Mouse (Mus musculus) midbrain, postnatal 0 days (tissue): Measurements from ENCODE around the gene Npw. TPM values are rescaled to one million over a fixed set of nuclear protein-coding genes. Genes with fewer than 3 reads are reported as not detected.
"Not testable (repeated sequence)": the region's sequence is repeated elsewhere in the genome, so short reads cannot be mapped to it uniquely, and the experiment has no call there.

Source experiments
- ATAC-seq: fragments of 200-750 bp; cut with Nextera tagmentation; 2 replicates; pipeline ENCODE4 v1.8.0; 2017; ENCODE audit warnings: moderate number of reproducible peaks, mild to moderate bottlenecking, moderate TSS enrichment, moderate library complexity; ENCODE audit not compliant: low FRiP score
- DNase-seq: peaks from one replicate; pipeline ENCODE4 v3.0.0-alpha.2; 2015; ENCODE audit warnings: low spot score
- H3K27ac ChIP-seq: fragments of 300-500 bp; sonication (generic); 2 replicates; pipeline ENCODE4 v1.5.1; 2014; ENCODE audit warnings: low read depth, mild to moderate bottlenecking, low read length, mixed read lengths
- H3K27me3 ChIP-seq: fragments of 300-500 bp; sonication (generic); 2 replicates; pipeline ENCODE4 v1.6.1; 2014; ENCODE audit warnings: low read length, control low read depth, mixed read lengths; ENCODE audit not compliant: insufficient read depth
- H3K36me3 ChIP-seq: fragments of 300-500 bp; sonication (generic); 2 replicates; pipeline ENCODE4 v1.6.1; 2014; ENCODE audit warnings: low read length, control low read depth, mixed read lengths; ENCODE audit not compliant: insufficient read depth
- H3K4me1 ChIP-seq: fragments of 300-500 bp; sonication (generic); 2 replicates; pipeline ENCODE4 v1.6.1; 2014; ENCODE audit warnings: mild to moderate bottlenecking, control low read depth, antibody characterized with exemption, low read length, mixed read lengths; ENCODE audit not compliant: insufficient read depth
- H3K4me2 ChIP-seq: fragments of 300-500 bp; sonication (generic); 2 replicates; pipeline ENCODE4 v1.6.1; 2014; ENCODE audit warnings: low read depth, mild to moderate bottlenecking, low read length, mixed read lengths; ENCODE audit not compliant: poor library complexity, severe bottlenecking
- H3K4me3 ChIP-seq: fragments of 300-500 bp; sonication (generic); 2 replicates; pipeline ENCODE4 v1.5.1; 2014; ENCODE audit warnings: low read depth, mild to moderate bottlenecking, low read length, moderate library complexity
- H3K9ac ChIP-seq: fragments of 300-500 bp; sonication (generic); replicated peaks from 2 replicates; pipeline ENCODE4 v1.6.1; 2014; ENCODE audit warnings: mild to moderate bottlenecking, low read length, moderate library complexity, mixed read lengths; ENCODE audit not compliant: poor library complexity, severe bottlenecking
- H3K9me3 ChIP-seq: fragments of 300-500 bp; sonication (generic); 2 replicates; pipeline ENCODE4 v1.6.1; 2016; ENCODE audit warnings: low read length, control low read depth
- CTCF ChIP-seq: IDR thresholded peaks from 2 replicates; pipeline ENCODE4 v1.5.1; 2016; ENCODE audit warnings: antibody characterized with exemption, mild to moderate bottlenecking
- WGBS: fragments of 180-500 bp; shearing (Covaris S2); extraction: QIAGEN DNeasy Blood & Tissue Kit; methylation state at CpG from one replicate; pipeline ENCODE4 v1.1.7; 2014; 5-methylcytosine and 5-hydroxymethylcytosine counted together
- polyA plus RNA-seq: library from polyadenylated mRNA; unstranded; fragments of >200 nt; fragmentation: Nextera tagmentation; extraction: Ambion mirVana; gene quantifications from 2 replicates; pipeline ENCODE4 v1.2.1, GENCODE M21; 2015
- total RNA-seq: library from RNA; depleted of rRNA; stranded (reverse); fragments of >200 nt; gene quantifications from 2 replicates; pipeline ENCODE4 v1.2.3, GENCODE M21; 2014

The Npw gene
- total and polyA plus RNA-seq, 2 experiments from 2014 or later, result 0.86 TPM; not detected in 1

GRCm38 (mm10) chr17:24667416-24667815 is 9.2 kb upstream of the Npw start:
- Histone ChIP-seq H3K27ac (no peak overlapping the region), H3K4me2 (no peak overlapping the region), H3K9ac (no peak overlapping the region), H3K4me1 (peaks cover 15% of the 10 kb centered on the region; the same call in 1 of the 2 replicates), H3K9me3 (no peaks in the 10 kb centered on the region), H3K36me3 (no peaks in the 10 kb centered on the region), H3K27me3 (no peaks in the 10 kb centered on the region), H3K4me3 (no peak overlapping the region)
- 29% methylated on average over 6 of the region's 6 CpGs for WGBS
- ATAC-seq, result no peak
- TF ChIP-seq CTCF, result peak; percentile 81
- DNase-seq, result peak; percentile 69

DNA sequence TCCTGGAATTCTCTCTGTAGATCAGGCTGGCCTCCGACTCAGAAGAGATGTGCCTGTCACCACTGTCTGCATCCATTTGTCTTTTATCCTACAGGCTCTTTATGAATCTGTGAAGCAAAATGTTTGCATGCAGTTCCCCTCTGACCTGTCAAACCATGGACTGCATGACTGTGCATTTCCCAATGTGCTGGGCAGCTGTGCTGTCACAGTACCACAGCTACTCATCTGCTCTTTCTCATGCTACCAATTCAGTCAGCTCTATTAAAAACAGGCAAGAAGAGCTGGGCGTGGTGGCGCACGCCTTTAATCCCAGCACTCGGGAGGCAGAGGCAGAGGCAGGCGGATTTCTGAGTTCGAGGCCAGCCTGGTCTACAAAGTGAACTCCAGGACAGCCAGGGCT is 8.8 kb upstream of the Npw start:
- DNase-seq, H3K27ac ChIP-seq, H3K27me3 ChIP-seq, H3K4me3 ChIP-seq, H3K9ac ChIP-seq, H3K4me2 ChIP-seq, ATAC-seq, H3K9me3 ChIP-seq, H3K36me3 ChIP-seq: not testable (repeated sequence)
- WGBS, result 74% methylated on average over 7 of the region's 7 CpGs
- peaks cover 11% of the 10 kb centered on the region; the same call in 1 of the 2 replicates for H3K4me1 ChIP-seq

DNA sequence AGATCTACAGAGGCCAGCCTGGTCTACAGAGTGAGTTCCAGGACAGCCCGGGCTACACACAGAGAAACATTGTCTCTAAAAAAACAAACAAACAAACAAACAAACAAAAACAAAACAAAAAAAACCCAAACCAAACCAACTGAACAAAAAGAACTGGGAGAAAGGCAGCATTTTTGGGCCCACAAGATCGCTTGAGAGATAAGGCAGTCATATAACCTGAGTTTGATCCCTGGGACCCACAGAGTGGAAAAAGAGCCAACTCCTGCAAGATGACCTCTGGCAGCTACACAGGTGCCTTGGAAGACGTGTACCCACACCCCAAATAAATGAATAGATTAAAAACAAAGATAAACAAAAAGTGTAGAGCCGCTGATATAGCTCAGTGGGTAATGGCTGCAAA is 3.3 kb downstream of the Npw start:
- H3K4me1 ChIP-seq, result peaks cover 10% of the 10 kb centered on the region
- WGBS, result 78% methylated on average over 4 of the region's 4 CpGs
- no peaks in the 10 kb centered on the region for H3K36me3 ChIP-seq
- H3K27ac ChIP-seq, result no peak overlapping the region
- H3K4me3 ChIP-seq, result no peak overlapping the region
- H3K4me2 ChIP-seq, result no peak overlapping the region
- DNase-seq, result no peak
- TF ChIP-seq CTCF, result no peak
- no peak overlapping the region for H3K9ac ChIP-seq
- no peak for ATAC-seq
- H3K27me3 ChIP-seq, result peaks cover 33% of the 10 kb centered on the region
- H3K9me3 ChIP-seq, result no peaks in the 10 kb centered on the region

GRCm38 (mm10) chr17:24653967-24654710 is 4.1 kb downstream of the Npw start:
- H3K27me3 ChIP-seq, result peaks cover 27% of the 10 kb centered on the region
- peaks cover 10% of the 10 kb centered on the region for H3K4me1 ChIP-seq
- H3K36me3 ChIP-seq, result no peaks in the 10 kb centered on the region
- peak overlapping the region; percentile 45 for H3K4me2 ChIP-seq
- DNase-seq, result peak; percentile 73
- no peak overlapping the region for H3K9ac ChIP-seq
- no peak overlapping the region for H3K27ac ChIP-seq
- H3K4me3 ChIP-seq, result peak overlapping the region; percentile 18; the same call in 1 of the 2 replicates
- peak; percentile 94 for TF ChIP-seq CTCF
- ATAC-seq, result no peak
- WGBS, result 6% methylated on average over 18 of the region's 19 CpGs
- no peaks in the 10 kb centered on the region for H3K9me3 ChIP-seq

- Histone ChIP-seq H3K36me3 (no peaks in the 10 kb centered on the region), H3K4me2 (no peak overlapping the region), H3K4me3 (no peak overlapping the region), H3K27ac (no peak overlapping the region), H3K27me3 (peaks cover 4% of the 10 kb centered on the region; the same call in 1 of the 2 replicates), H3K9ac (no peak overlapping the region), H3K9me3 (no peaks in the 10 kb centered on the region), H3K4me1 (peaks cover 9% of the 10 kb centered on the region)
- 68% methylated on average over 3 of the region's 3 CpGs for whole genome bisulfite sequencing
- DNase-seq (no peak), ATAC-seq (no peak)
- no peak for TF ChIP-seq CTCF
These were observed 6.4 kb downstream of the Npw start for GRCm38 (mm10) chr17:24651835-24652234.

GRCm38 (mm10) chr17:24650766-24651165 is 7.5 kb downstream of the Npw start:
- Histone ChIP-seq H3K4me2 (peak overlapping the region; percentile 94), H3K9me3 (no peaks in the 10 kb centered on the region), H3K9ac (peak overlapping the region; percentile 89), H3K27me3 (no peaks in the 10 kb centered on the region; the same call in 1 of the 2 replicates), H3K27ac (peak overlapping the region; percentile 80; the same call in 1 of the 2 replicates), H3K4me1 (peaks cover 9% of the 10 kb centered on the region), H3K4me3 (peak overlapping the region; percentile 87), H3K36me3 (no peaks in the 10 kb centered on the region)
- no peak for TF ChIP-seq CTCF
- WGBS, result 76% methylated on average over 4 of the region's 4 CpGs
- no peak for ATAC-seq
- no peak for DNase-seq
